Mouse (Mus musculus) R1 (cell line): ENCODE measurements around the gene Gm6509.
"Not testable (repeated sequence)": the region's sequence is repeated elsewhere in the genome, so short reads cannot be mapped to it uniquely, and the experiment has no call there.

Source experiments
- DNase-seq: peaks from one replicate; pipeline ENCODE4 v3.0.0-alpha.2; 2018; ENCODE audit warnings: low read depth, low spot score

The Gm6509 gene

GRCm38 (mm10) chr5:94623679-94624078 is at the start of gene Gm6509:
Gene Gm6509, plus strand, starts transcription at chr5:94623979.
- not testable (repeated sequence) for DNase-seq

DNA sequence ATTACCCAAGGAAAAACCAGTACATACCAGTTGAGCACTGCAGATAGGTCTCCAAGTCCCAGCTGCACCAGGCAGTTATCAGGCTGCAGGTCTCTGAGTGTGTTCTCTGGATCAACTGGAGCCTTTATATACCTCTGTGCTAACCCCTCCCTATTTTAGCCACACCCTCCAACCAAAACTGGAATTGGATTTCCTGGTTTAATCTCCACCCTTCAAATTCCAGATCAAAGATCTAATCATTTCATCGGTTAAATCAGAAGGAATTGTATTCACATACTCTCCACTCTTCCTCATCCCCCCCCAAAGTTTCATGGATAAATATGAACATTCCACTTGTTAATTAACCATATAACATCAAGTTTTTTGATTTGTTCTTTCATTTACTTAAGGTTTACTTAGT is 7.5 kb upstream of the Gm6509 start, which contains the start of gene Gm3147:
Gene Gm3147, minus strand, starts transcription at position 101 of the 400 bp plus-strand sequence.
- DNase-seq: not testable (repeated sequence)

DNA sequence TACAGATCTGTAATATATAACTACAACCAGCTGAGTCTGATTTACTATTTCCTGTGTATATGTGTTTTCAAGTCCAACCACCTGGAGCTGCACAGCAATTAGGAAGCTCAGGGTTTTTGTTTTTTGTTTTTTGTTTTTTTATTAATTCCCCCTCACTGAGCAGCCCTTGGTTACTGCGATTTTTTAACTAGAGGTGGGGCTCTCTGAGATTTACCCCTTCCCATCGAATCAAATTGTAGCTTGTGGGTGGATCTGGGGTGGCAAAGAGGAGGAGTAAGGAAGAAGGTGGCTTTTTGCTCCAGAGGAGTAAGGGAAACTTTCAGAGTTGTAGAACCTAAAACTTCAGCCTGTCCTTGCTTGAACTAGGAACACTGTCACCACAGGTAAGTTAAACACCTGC is 24.3 kb downstream of the Gm6509 start, which contains the start of gene Gm6205:
Gene Gm6205, plus strand, starts transcription at position 301 of the 400 bp plus-strand sequence.
- DNase-seq: not testable (repeated sequence)
